Mouse (Mus musculus) T-helper 17 cell (primary cell): ENCODE measurements at regions not wholly inside any gene's neighbourhood (a gene's known extent, or its start where the extent isn't known, plus 50 kb on each side); places are given as distances from the start of the nearest gene placed in this dataset.

ENCODE experiments used
- in situ Hi-C, 2 experiments: fragments of 300-600 bp; cut with MboI, MseI; formaldehyde crosslinking; loops; 1 replicate in 1 of 2; 2 replicates in 1 of 2; pipeline ENCODE4 v1.15.1; 2025; ENCODE audit warnings: high pct_unique_total_duplicates in 2 of 2

DNA sequence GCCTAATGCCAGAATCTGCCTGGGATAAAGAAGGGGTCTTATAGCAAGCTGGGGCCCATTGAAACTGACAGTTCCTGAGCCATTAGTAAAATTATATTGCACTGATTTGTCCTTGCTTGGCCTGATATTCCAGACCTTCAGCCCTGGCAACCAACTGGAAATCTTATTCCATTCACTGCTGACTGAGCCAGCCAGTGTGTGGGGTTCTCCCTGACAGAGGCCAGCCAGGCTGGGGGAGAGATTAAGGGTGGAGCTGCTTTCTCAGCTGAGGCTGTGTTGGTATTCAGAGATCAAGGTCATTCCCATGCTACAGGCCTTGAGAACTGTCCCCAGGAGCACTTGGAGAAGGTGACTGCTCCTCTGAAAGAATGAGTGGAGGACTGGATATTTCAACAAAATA, 226.9 kb downstream of the Ar start:
- in situ Hi-C loops, result no loop called here

GRCm38 (mm10) chrX:98380247-98380905, 231.8 kb downstream of the Ar start:
- in situ Hi-C loops, result no loop called here

GRCm38 (mm10) chrX:98384017-98384416, 235.4 kb downstream of the Ar start:
- in situ Hi-C loops, result no loop called here

DNA sequence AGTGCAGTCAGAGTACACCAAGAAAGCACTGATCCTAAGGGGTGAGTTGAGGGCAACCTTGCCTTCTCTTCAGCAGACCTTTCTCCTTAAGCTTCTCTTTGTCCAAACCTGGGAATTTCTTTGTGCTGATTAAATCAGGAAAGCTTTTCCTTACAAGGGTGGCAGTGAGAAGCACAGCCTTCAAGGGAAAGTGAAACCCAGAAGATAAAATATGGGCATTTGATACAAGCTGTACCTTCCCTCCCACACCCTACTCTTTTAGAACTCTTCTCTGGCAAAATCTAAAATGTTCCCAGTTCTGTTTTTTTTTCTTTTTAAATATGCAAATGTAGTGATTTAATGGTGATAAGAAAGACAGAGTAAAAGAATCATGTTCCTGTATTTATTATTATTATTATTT, 243.8 kb downstream of the Ar start:
- in situ Hi-C loops, result no loop called here

DNA sequence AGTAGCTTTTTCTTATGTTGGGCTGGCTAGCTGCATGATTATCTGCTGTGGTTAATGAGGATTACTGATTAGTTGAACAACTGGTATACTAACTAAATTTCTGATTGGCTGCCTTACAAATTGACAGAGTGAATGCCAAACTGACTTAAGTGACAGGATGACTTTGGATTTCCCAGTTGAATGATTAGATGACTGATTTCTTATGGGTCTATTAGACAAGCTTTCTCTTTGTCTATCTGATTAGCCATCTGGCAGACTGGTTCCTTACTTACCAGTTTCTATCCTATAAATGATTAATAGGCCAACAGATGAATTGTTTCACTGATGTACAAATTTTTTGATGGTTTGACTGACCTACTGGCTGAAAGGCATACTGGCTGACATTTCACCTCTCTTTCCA, 260.5 kb downstream of the Ar start:
- in situ Hi-C loops, result no loop called here

GRCm38 (mm10) chrX:98419437-98419836, 270.9 kb downstream of the Ar start:
- in situ Hi-C loops, result no loop called here

GRCm38 (mm10) chrX:98452026-98452425, 303.5 kb downstream of the Ar start:
- in situ Hi-C loops, result loop anchor here in 1 of 2 experiments (25.0 kb wide), 1 partner anchor 1360 kb away; the partner anchor contains the start of gene Tmem28

DNA sequence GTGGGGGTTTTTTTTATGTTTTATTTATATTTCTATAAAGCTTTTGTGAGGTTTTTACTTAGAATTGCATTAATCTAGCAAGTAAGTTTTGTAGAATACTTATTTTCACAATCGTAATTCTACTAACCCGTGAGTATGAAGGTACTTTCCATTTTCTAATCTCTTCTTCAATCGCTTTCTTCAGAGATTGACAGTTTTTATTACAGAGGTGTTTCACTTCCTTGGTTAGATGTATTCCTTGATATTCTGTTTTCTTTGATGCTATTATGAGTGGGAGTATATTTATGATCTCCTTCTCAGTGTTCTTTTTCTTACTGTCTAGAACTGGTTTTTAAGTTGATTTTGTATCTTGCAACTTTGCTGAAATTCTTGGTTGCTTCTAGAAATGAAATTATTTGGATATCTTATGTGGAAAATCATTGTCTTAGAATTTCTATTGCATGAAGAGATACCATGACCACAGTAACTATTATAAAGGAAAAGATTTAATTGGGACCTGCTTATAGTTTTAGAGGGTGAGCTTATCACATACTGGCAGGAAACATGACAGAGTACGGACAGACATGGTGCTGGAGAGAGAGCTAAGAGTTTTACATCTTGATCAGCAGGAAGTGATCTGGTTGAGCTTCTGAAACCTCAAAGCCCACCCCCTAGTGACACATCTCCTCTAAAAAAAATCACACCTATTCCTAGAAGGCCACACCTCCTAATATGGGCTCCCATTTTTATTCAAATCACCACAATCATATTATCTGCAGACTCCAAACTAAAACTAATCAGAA, 328.1 kb downstream of the Ar start:
- in situ Hi-C loops, result no loop called here
